Mouse (Mus musculus) lung, postnatal 0 days (tissue): Measurements from ENCODE around the gene 1700029I15Rik.

Experiments used
- CTCF ChIP-seq: IDR thresholded peaks from 2 replicates; pipeline ENCODE4 v1.5.1; 2016; ENCODE audit warnings: antibody characterized with exemption, mild to moderate bottlenecking
- EP300 ChIP-seq: IDR thresholded peaks from 2 replicates; pipeline ENCODE4 v1.6.1; 2016; ENCODE audit warnings: antibody characterized with exemption, mild to moderate bottlenecking, control low read depth

GRCm38 (mm10) chr2:92434375-92434745 is 52.0 kb downstream of the 1700029I15Rik start:
- TF ChIP-seq CTCF = no peak
- no peak; the same call in 1 of the 2 replicates for TF ChIP-seq EP300
